Mouse (Mus musculus): ENCODE measurements around the gene Reg1. TPM values are rescaled to one million over a fixed set of nuclear protein-coding genes. Genes with fewer than 3 reads are reported as not detected.
"Not testable (repeated sequence)": the region's sequence is repeated elsewhere in the genome, so short reads cannot be mapped to it uniquely, and the experiment has no call there.

Reg1 gene
- polyA plus RNA-seq (2014; fragmentation: Nextera tagmentation; extraction: Ambion mirVana), result 3.8 TPM in 1 of 2 replicates, not detected in the other

DNA sequence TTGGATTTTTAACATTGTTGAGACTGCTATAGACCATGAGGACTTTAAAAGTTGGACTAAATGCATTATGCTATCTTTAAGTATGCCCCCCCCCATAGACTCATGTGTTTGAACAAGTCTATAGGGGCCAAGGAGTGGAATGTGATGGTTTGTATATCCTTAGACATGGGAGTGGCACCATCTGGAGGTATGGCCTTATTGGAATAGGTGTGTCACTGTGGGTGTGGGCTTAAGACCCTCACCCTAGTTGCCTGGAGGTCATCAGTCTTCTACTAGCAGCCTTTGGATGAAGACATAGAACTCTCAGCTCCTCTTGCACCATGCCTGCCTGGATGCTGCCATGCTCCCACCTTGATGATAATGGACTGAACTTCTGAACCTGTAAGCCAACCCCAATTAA, at the start of gene Reg1:
Reg1 (plus strand) TSS at position 301 of the 400 bp plus-strand sequence.
- H3K27me3 ChIP-seq (ENCODE audit: control insufficient read depth, insufficient read depth, low read length); H3K27ac ChIP-seq (ENCODE audit: low read length); H3K4me2 ChIP-seq (replicated peaks; ENCODE audit: low read depth, low read length); H3K9ac ChIP-seq (replicated peaks; ENCODE audit: low read depth, low read length); H3K36me3 ChIP-seq (ENCODE audit: control insufficient read depth, insufficient read depth, low read length); H3K4me3 ChIP-seq (ENCODE audit: low read depth, low read length); ATAC-seq (ENCODE audit: insufficient number of reproducible peaks, insufficient read depth, low FRiP score, low read depth); H3K9me3 ChIP-seq (ENCODE audit: control insufficient read depth, low read depth, low read length); H3K4me1 ChIP-seq (ENCODE audit: control insufficient read depth, insufficient read depth, low read length): not testable (repeated sequence)

DNA sequence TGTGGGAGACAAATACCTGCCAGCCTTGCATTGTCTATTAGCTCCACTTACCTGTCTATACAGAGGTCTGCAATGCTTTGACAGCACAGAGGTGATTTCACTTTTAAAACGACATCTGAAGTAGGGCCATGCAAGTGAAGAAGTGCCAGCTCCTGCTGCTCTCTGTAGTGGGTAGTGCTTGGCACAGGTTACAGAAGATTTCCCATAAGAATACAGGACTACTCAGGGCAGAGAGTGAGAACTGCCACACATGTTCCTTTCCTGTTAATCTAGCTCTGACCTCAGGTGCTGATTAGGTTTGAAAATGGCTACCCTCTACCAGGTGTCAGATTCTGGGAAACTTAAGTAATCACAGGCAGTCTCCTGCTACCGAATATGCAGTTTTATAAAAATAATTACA, 43.7 kb upstream of the Reg1 start, which contains the start of gene Reg3d:
Reg3d (minus strand) TSS at position 101 of the 400 bp plus-strand sequence.
- Histone ChIP-seq H3K4me2 (replicated peaks; ENCODE audit: low read depth, low read length) (no peak within 1 kb of the TSS), H3K9ac (replicated peaks; ENCODE audit: low read depth, low read length) (no peak within 1 kb of the TSS), H3K27ac (ENCODE audit: low read length) (no peak within 1 kb of the TSS), H3K4me3 (ENCODE audit: low read depth, low read length) (no peak within 1 kb of the TSS), H3K4me1 (ENCODE audit: control insufficient read depth, insufficient read depth, low read length) (no peaks in the 10 kb centered on the region), H3K36me3 (ENCODE audit: control insufficient read depth, insufficient read depth, low read length) (no peaks in the 10 kb centered on the region), H3K9me3 (ENCODE audit: control insufficient read depth, low read depth, low read length) (no peaks in the 10 kb centered on the region), H3K27me3 (ENCODE audit: control insufficient read depth, insufficient read depth, low read length) (no peaks in the 10 kb centered on the region)
- WGBS, result 72% methylated on average over 2 of the region's 2 CpGs
- ATAC-seq (ENCODE audit: insufficient number of reproducible peaks, insufficient read depth, low FRiP score, low read depth), result no peak

- ATAC-seq (ENCODE audit: insufficient number of reproducible peaks, insufficient read depth, low FRiP score, low read depth), result no peak
- Histone ChIP-seq H3K27me3 (ENCODE audit: control insufficient read depth, insufficient read depth, low read length) (no peaks in the 10 kb centered on the region), H3K36me3 (ENCODE audit: control insufficient read depth, insufficient read depth, low read length) (no peaks in the 10 kb centered on the region), H3K4me1 (ENCODE audit: control insufficient read depth, insufficient read depth, low read length) (no peaks in the 10 kb centered on the region), H3K27ac (ENCODE audit: low read length) (no peak within 1 kb of the TSS), H3K9ac (replicated peaks; ENCODE audit: low read depth, low read length) (no peak within 1 kb of the TSS), H3K9me3 (ENCODE audit: control insufficient read depth, low read depth, low read length) (no peaks in the 10 kb centered on the region), H3K4me2 (replicated peaks; ENCODE audit: low read depth, low read length) (no peak within 1 kb of the TSS), H3K4me3 (ENCODE audit: low read depth, low read length) (no peak within 1 kb of the TSS)
Measured at GRCm38 (mm10) chr6:78380409-78380808, 42.1 kb upstream of the Reg1 start, which contains the start of gene Reg3a. Gene Reg3a, plus strand, starts transcription at chr6:78380709.

- H3K9me3 ChIP-seq (ENCODE audit: control insufficient read depth, low read depth, low read length), result no peaks in the 10 kb centered on the region
- H3K4me3 ChIP-seq (ENCODE audit: low read depth, low read length), result no peak overlapping the region
- ATAC-seq (ENCODE audit: insufficient number of reproducible peaks, insufficient read depth, low FRiP score, low read depth), result no peak
- no peak overlapping the region for H3K9ac ChIP-seq (replicated peaks; ENCODE audit: low read depth, low read length)
- H3K4me2 ChIP-seq (replicated peaks; ENCODE audit: low read depth, low read length), result no peak overlapping the region
- H3K27me3 ChIP-seq (ENCODE audit: control insufficient read depth, insufficient read depth, low read length), result no peaks in the 10 kb centered on the region
- H3K4me1 ChIP-seq (ENCODE audit: control insufficient read depth, insufficient read depth, low read length), result no peaks in the 10 kb centered on the region
- WGBS, result 80% methylated on average over 3 of the region's 3 CpGs
- no peak overlapping the region for H3K27ac ChIP-seq (ENCODE audit: low read length)
- H3K36me3 ChIP-seq (ENCODE audit: control insufficient read depth, insufficient read depth, low read length), result no peaks in the 10 kb centered on the region
Measured at GRCm38 (mm10) chr6:78385609-78386008, 36.9 kb upstream of the Reg1 start.

DNA sequence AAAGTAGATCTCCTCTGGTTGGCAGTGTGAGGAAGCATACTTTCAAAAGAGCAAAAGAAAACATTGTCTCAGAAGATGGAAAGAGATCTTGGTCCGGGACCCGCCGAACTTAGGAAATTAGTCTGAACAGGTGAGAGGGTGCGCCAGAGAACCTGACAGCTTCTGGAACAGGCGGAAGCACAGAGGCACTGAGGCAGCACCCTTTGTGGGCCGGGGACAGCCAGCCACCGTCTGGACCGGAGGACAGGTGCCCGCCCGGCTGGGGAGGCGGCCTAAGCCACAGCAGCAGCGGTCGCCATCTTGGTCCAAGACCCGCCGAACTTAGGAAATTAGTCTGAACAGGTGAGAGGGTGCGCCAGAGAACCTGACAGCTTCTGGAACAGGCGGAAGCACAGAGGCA, 27.2 kb upstream of the Reg1 start, which contains the start of gene Reg2:
Reg2 (plus strand) TSS at position 301 of the 400 bp plus-strand sequence.
- H3K4me1 ChIP-seq (ENCODE audit: control insufficient read depth, insufficient read depth, low read length); ATAC-seq (ENCODE audit: insufficient number of reproducible peaks, insufficient read depth, low FRiP score, low read depth); H3K4me2 ChIP-seq (replicated peaks; ENCODE audit: low read depth, low read length); H3K27me3 ChIP-seq (ENCODE audit: control insufficient read depth, insufficient read depth, low read length); H3K9me3 ChIP-seq (ENCODE audit: control insufficient read depth, low read depth, low read length); H3K36me3 ChIP-seq (ENCODE audit: control insufficient read depth, insufficient read depth, low read length); H3K4me3 ChIP-seq (ENCODE audit: low read depth, low read length); H3K27ac ChIP-seq (ENCODE audit: low read length); H3K9ac ChIP-seq (replicated peaks; ENCODE audit: low read depth, low read length): not testable (repeated sequence)
- WGBS, result 98% methylated on average over 4 of the region's 17 CpGs

DNA sequence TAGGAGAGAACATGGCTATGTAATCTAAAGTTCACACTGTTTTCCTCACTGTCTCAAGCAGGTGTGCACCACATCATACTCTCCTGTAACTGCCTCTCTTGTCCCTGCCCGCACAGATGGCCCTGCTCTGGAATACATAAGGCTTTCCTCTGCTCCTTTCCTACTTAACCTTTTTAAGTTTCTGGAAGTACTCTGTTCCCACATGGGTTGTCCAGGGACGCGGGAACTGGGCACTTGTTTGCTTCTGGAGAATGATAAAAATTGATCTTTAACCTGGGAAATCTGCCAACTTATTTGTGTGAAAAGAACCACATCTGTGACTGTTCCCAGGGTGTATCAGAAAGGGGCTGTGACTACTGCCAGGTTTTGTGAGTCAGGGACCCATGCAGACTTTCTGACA, 3.0 kb downstream of the Reg1 start:
- WGBS, result 71% methylated on average over 3 of the region's 3 CpGs
- Histone ChIP-seq H3K9ac (replicated peaks; ENCODE audit: low read depth, low read length) (no peak overlapping the region), H3K9me3 (ENCODE audit: control insufficient read depth, low read depth, low read length) (no peaks in the 10 kb centered on the region), H3K27ac (ENCODE audit: low read length) (no peak overlapping the region), H3K4me3 (ENCODE audit: low read depth, low read length) (no peak overlapping the region), H3K4me2 (replicated peaks; ENCODE audit: low read depth, low read length) (no peak overlapping the region), H3K4me1 (ENCODE audit: control insufficient read depth, insufficient read depth, low read length) (no peaks in the 10 kb centered on the region), H3K36me3 (ENCODE audit: control insufficient read depth, insufficient read depth, low read length) (no peaks in the 10 kb centered on the region), H3K27me3 (ENCODE audit: control insufficient read depth, insufficient read depth, low read length) (no peaks in the 10 kb centered on the region)
- ATAC-seq (ENCODE audit: insufficient number of reproducible peaks, insufficient read depth, low FRiP score, low read depth), result no peak; the same call in 1 of the 2 replicates

DNA sequence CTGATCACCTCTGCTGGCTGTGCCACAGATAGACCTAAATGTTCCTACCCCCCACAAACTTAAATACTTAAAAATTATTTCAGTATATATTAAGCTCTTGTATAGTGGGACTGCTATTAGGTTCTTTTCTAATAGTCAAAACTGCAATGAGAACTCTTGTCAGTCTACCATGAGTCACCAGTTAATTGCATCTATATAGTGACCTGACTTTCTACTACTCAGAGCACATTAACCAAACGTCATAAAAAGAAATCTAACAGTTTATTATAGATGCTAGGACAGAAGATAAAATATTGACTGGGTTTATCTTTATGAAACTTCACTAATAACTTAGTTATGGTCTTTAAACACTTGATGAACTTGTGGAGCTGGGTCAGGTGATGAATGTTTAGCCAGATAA, 24.7 kb downstream of the Reg1 start:
- H3K4me2 ChIP-seq (replicated peaks; ENCODE audit: low read depth, low read length), result no peak overlapping the region
- WGBS, result 53% methylated on average over 1 of the region's 1 CpGs
- no peaks in the 10 kb centered on the region for H3K36me3 ChIP-seq (ENCODE audit: control insufficient read depth, insufficient read depth, low read length)
- no peak overlapping the region for H3K4me3 ChIP-seq (ENCODE audit: low read depth, low read length)
- H3K9ac ChIP-seq (replicated peaks; ENCODE audit: low read depth, low read length), result no peak overlapping the region
- H3K9me3 ChIP-seq (ENCODE audit: control insufficient read depth, low read depth, low read length), result no peaks in the 10 kb centered on the region
- no peak for ATAC-seq (ENCODE audit: insufficient number of reproducible peaks, insufficient read depth, low FRiP score, low read depth)
- no peaks in the 10 kb centered on the region for H3K4me1 ChIP-seq (ENCODE audit: control insufficient read depth, insufficient read depth, low read length)
- no peaks in the 10 kb centered on the region for H3K27me3 ChIP-seq (ENCODE audit: control insufficient read depth, insufficient read depth, low read length)
- no peak overlapping the region for H3K27ac ChIP-seq (ENCODE audit: low read length)

GRCm38 (mm10) chr6:78448409-78448808, 25.9 kb downstream of the Reg1 start:
- Histone ChIP-seq H3K36me3 (ENCODE audit: control insufficient read depth, insufficient read depth, low read length) (no peaks in the 10 kb centered on the region), H3K4me3 (ENCODE audit: low read depth, low read length) (no peak overlapping the region), H3K9ac (replicated peaks; ENCODE audit: low read depth, low read length) (no peak overlapping the region), H3K4me2 (replicated peaks; ENCODE audit: low read depth, low read length) (no peak overlapping the region), H3K4me1 (ENCODE audit: control insufficient read depth, insufficient read depth, low read length) (no peaks in the 10 kb centered on the region), H3K9me3 (ENCODE audit: control insufficient read depth, low read depth, low read length) (no peaks in the 10 kb centered on the region), H3K27me3 (ENCODE audit: control insufficient read depth, insufficient read depth, low read length) (no peaks in the 10 kb centered on the region), H3K27ac (ENCODE audit: low read length) (no peak overlapping the region)
- no peak for ATAC-seq (ENCODE audit: insufficient number of reproducible peaks, insufficient read depth, low FRiP score, low read depth)

GRCm38 (mm10) chr6:78452804-78453203, 30.3 kb downstream of the Reg1 start:
- 85% methylated on average over 2 of the region's 2 CpGs for WGBS
- no peak overlapping the region for H3K4me3 ChIP-seq (ENCODE audit: low read depth, low read length)
- H3K9me3 ChIP-seq (ENCODE audit: control insufficient read depth, low read depth, low read length), result no peaks in the 10 kb centered on the region
- no peak for ATAC-seq (ENCODE audit: insufficient number of reproducible peaks, insufficient read depth, low FRiP score, low read depth)
- no peaks in the 10 kb centered on the region for H3K36me3 ChIP-seq (ENCODE audit: control insufficient read depth, insufficient read depth, low read length)
- H3K27me3 ChIP-seq (ENCODE audit: control insufficient read depth, insufficient read depth, low read length), result no peaks in the 10 kb centered on the region
- H3K9ac ChIP-seq (replicated peaks; ENCODE audit: low read depth, low read length), result no peak overlapping the region
- no peaks in the 10 kb centered on the region for H3K4me1 ChIP-seq (ENCODE audit: control insufficient read depth, insufficient read depth, low read length)
- H3K27ac ChIP-seq (ENCODE audit: low read length), result no peak overlapping the region
- no peak overlapping the region for H3K4me2 ChIP-seq (replicated peaks; ENCODE audit: low read depth, low read length)

Data from stomach, embryonic 14.5 days (tissue).